Mouse (Mus musculus): Measurements from ENCODE around the gene Dop1b.
"Not testable (repeated sequence)": the region's sequence is repeated elsewhere in the genome, so short reads cannot be mapped to it uniquely, and the experiment has no call there.

Gene Dop1b

DNA sequence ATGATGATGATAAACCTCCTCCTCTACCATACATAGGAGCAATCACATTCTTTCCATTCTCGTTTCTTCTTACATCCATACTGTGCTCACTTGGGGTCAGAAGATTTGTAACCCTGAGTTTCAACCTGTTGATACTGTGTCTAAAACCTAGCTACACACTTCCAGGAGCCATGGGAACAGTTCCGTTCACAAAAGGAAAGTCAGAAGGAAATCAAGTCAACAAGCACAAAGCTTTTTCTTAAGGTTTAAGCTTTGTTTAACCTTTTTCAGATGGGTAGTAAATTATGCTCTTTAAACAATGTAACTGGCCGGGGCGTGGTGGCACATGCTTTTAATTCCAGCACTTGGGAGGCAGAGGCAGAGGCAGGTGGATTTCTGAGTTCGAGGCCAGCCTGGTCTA is 105.7 kb downstream of the Dop1b start:
- no peaks in the 10 kb centered on the region for H3K36me3 ChIP-seq (ENCODE audit: insufficient read depth, low read length)
- no peaks in the 10 kb centered on the region for H3K9me3 ChIP-seq (ENCODE audit: low read length)
- peak overlapping the region; percentile 30; the same call in 1 of the 2 replicates for H3K4me3 ChIP-seq (replicated peaks; ENCODE audit: low read length)
- no peaks in the 10 kb centered on the region for H3K27me3 ChIP-seq (ENCODE audit: insufficient read depth, low read length)
- no peak for TF ChIP-seq NANOG (IDR thresholded peaks at IDR 0.05; ENCODE audit: borderline replicate concordance, low read length)
- no peak for TF ChIP-seq POU5F1 (IDR thresholded peaks at IDR 0.05; ENCODE audit: borderline replicate concordance, low read length)
- no peak for TF ChIP-seq CTCF (conservative IDR thresholded peaks at IDR 0.05; ENCODE audit: low read length)
- H3K4me1 ChIP-seq (replicated peaks; ENCODE audit: low read depth, low read length), result peaks cover 72% of the 10 kb centered on the region

DNA sequence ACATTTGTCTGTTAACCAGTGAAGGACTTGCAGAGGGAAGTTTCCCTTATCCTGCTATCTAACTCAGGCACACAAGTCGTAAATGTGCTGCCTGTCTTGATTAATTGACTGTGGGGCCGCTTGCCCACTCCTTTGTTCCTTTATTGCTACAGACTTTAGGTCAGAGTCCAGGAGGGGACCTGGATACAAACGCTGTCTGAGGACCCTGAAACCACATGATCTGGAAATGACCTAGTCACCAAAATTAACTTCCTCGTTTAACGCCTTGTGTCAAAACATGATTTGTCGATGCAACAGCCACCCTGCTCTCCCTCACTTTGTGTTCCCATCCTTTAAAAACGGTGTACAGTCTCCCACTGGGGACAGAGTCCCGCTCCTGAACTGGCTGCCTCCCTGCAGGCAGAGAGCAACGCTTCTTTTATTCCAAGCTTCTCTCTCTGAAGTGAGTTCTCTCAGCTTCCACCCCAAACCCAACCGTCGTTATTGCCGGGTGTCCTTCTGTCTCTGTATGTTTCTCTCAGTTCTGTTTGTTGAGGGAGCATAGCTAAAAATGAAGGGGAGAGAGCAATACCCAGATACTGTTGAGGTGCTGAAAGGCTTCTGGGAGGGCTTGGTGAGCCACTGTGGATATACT is 107.1 kb downstream of the Dop1b start:
- no peaks in the 10 kb centered on the region for H3K27me3 ChIP-seq (ENCODE audit: insufficient read depth, low read length)
- peaks cover 12% of the 10 kb centered on the region for H3K9me3 ChIP-seq (ENCODE audit: low read length)
- TF ChIP-seq POU5F1 (IDR thresholded peaks at IDR 0.05; ENCODE audit: borderline replicate concordance, low read length), result no peak
- no peak for TF ChIP-seq NANOG (IDR thresholded peaks at IDR 0.05; ENCODE audit: borderline replicate concordance, low read length)
- no peak for TF ChIP-seq CTCF (conservative IDR thresholded peaks at IDR 0.05; ENCODE audit: low read length)
- peaks cover 7% of the 10 kb centered on the region; the same call in 1 of the 2 replicates for H3K36me3 ChIP-seq (ENCODE audit: insufficient read depth, low read length)
- no peak overlapping the region; the same call in 1 of the 2 replicates for H3K4me3 ChIP-seq (replicated peaks; ENCODE audit: low read length)
- peaks cover 83% of the 10 kb centered on the region for H3K4me1 ChIP-seq (replicated peaks; ENCODE audit: low read depth, low read length)

DNA sequence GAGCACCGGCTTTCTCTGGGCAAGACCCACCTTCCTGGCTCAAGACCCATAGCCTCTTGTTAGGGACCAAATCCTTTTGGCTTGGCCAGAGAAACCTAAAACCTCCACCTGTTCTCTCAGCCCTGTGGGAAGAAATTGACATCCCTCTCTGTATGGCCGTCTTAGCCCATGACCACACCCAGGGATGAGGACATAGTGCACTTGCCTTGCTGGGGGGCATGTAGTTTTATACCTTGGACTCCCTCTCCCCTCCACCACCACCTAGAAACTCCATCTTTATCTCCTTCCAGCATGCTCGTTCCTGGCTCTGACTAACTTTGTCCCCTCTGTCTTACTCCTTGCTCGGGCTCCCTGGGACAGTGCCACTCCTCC is 107.6 kb downstream of the Dop1b start:
- no peaks in the 10 kb centered on the region for H3K27me3 ChIP-seq (ENCODE audit: insufficient read depth, low read length)
- no peak overlapping the region; the same call in 1 of the 2 replicates for H3K4me3 ChIP-seq (replicated peaks; ENCODE audit: low read length)
- peaks cover 78% of the 10 kb centered on the region for H3K4me1 ChIP-seq (replicated peaks; ENCODE audit: low read depth, low read length)
- peaks cover 12% of the 10 kb centered on the region for H3K36me3 ChIP-seq (ENCODE audit: insufficient read depth, low read length)
- H3K9me3 ChIP-seq (ENCODE audit: low read length), result peaks cover 17% of the 10 kb centered on the region
- TF ChIP-seq CTCF (conservative IDR thresholded peaks at IDR 0.05; ENCODE audit: low read length) (no peak), POU5F1 (IDR thresholded peaks at IDR 0.05; ENCODE audit: borderline replicate concordance, low read length) (no peak), NANOG (IDR thresholded peaks at IDR 0.05; ENCODE audit: borderline replicate concordance, low read length) (no peak)

DNA sequence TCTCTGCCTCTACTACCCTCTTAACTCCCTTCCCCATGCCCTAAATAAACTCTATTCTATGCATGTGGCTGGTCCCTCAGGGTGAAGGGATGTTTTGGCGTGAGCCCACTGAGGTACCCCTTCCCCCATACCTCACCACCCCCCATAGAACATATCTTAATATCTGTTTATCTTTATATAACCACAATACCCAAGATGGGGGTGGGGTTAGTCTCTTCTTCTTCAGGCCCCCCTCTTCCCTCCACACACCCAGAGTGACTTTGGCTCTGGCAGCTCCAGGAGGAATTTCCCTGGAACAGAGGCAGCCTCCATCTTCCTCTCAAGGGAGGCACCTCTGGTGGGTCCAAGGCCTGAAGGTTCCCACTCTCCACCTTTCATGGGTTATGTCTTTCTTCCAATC is 108.3 kb downstream of the Dop1b start:
- Histone ChIP-seq H3K9me3 (ENCODE audit: low read length) (peaks cover 22% of the 10 kb centered on the region), H3K4me1 (replicated peaks; ENCODE audit: low read depth, low read length) (peaks cover 77% of the 10 kb centered on the region), H3K27me3 (ENCODE audit: insufficient read depth, low read length) (no peaks in the 10 kb centered on the region), H3K36me3 (ENCODE audit: insufficient read depth, low read length) (peaks cover 15% of the 10 kb centered on the region), H3K4me3 (replicated peaks; ENCODE audit: low read length) (no peak overlapping the region)
- no peak for TF ChIP-seq NANOG (IDR thresholded peaks at IDR 0.05; ENCODE audit: borderline replicate concordance, low read length)
- TF ChIP-seq POU5F1 (IDR thresholded peaks at IDR 0.05; ENCODE audit: borderline replicate concordance, low read length), result no peak
- TF ChIP-seq CTCF (conservative IDR thresholded peaks at IDR 0.05; ENCODE audit: low read length), result no peak

DNA sequence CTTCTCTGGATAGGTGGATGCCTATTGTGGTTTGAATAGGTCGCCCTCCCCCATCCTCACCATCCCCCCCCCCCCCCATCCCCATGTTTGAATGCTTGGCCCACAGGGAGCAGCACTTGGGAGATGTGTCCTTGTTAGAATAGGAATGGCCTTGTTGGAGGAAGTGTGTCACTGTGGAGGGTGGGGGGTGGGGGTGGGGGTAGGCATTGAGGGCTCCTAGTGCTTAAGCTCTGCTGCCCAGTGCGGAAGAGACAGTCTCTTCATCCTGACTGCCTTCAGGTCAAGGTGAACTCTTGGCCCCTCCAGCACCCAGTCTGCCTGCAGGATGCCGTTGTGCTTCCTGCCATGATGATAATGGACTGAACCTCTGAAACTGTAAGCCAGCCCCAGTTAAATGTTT is 110.0 kb downstream of the Dop1b start:
- H3K9me3 ChIP-seq (ENCODE audit: low read length), result peaks cover 22% of the 10 kb centered on the region
- H3K27me3 ChIP-seq (ENCODE audit: insufficient read depth, low read length), result no peaks in the 10 kb centered on the region
- TF ChIP-seq NANOG (IDR thresholded peaks at IDR 0.05; ENCODE audit: borderline replicate concordance, low read length), result no peak
- TF ChIP-seq CTCF (conservative IDR thresholded peaks at IDR 0.05; ENCODE audit: low read length), result no peak
- no peak for TF ChIP-seq POU5F1 (IDR thresholded peaks at IDR 0.05; ENCODE audit: borderline replicate concordance, low read length)
- peaks cover 18% of the 10 kb centered on the region for H3K36me3 ChIP-seq (ENCODE audit: insufficient read depth, low read length)
- H3K4me1 ChIP-seq (replicated peaks; ENCODE audit: low read depth, low read length), result peaks cover 70% of the 10 kb centered on the region
- H3K4me3 ChIP-seq (replicated peaks; ENCODE audit: low read length), result no peak overlapping the region

DNA sequence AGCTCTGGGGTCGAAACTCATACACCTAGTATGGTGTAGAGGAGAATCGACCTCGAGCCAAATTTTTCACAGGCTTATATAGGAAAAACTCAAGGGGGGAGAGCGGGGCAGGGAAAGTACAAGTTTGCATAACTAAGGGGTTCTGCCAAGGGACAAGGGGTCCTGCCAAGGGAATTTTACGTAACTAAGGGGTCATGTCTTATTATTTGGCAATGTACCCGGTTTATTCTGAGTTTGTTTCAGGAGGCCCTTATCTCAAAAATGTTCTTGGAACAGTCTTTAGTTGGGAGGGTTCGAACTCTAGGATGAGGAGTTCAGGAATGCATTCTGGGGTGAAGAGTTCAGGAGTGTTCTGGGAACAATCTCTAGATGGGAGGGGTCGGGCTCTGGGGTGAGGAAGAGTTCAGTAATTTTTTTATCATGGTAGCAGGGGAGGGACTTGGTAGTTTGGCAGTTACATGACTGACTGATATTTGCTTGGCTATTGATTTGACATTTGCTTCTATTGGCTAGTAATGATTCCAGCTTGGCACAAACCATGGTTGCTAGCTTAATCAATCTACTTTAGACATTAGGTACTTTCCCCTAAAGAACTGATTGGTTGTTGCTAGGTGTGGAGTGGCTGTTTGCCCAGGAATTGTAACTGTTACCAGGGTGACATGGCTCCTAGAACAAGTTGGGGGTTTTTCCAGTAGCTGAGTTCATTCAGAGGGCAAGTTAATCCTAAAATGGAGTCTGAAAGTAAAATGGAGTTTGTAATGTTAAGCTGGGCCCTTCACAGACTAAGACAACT is 110.9 kb downstream of the Dop1b start:
- Histone ChIP-seq H3K9me3 (ENCODE audit: low read length) (peaks cover 23% of the 10 kb centered on the region), H3K4me1 (replicated peaks; ENCODE audit: low read depth, low read length) (peaks cover 70% of the 10 kb centered on the region)
- not testable (repeated sequence) for H3K4me3 ChIP-seq (replicated peaks; ENCODE audit: low read length)

DNA sequence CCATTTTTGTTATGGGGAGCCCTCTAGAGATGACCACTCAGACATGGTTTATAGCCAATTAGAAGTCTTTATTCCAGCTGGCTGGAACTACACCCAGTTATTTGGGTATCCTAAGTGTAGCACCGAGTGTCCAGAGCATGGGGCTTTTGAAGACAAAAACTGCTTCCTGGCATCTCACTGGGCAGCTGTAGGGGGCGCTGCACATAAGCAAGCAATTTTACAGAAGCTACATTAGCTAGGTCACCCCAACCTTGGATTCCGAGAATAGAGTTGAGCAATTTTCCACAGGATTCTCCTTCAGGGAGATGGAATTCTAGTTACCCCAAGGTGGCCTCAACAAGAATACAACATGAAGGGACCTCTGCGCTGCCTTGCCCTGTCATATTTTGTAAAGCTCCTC is 113.1 kb downstream of the Dop1b start:
- no peak for TF ChIP-seq NANOG (IDR thresholded peaks at IDR 0.05; ENCODE audit: borderline replicate concordance, low read length)
- peak; percentile 68 for TF ChIP-seq CTCF (conservative IDR thresholded peaks at IDR 0.05; ENCODE audit: low read length)
- no peak for TF ChIP-seq POU5F1 (IDR thresholded peaks at IDR 0.05; ENCODE audit: borderline replicate concordance, low read length)

More for the DNA sequence above, 110.9 kb downstream of the Dop1b start:
- not testable (repeated sequence) for H3K27me3 ChIP-seq (ENCODE audit: insufficient read depth, low read length)
- H3K36me3 ChIP-seq (ENCODE audit: insufficient read depth, low read length), result peaks cover 18% of the 10 kb centered on the region

DNA sequence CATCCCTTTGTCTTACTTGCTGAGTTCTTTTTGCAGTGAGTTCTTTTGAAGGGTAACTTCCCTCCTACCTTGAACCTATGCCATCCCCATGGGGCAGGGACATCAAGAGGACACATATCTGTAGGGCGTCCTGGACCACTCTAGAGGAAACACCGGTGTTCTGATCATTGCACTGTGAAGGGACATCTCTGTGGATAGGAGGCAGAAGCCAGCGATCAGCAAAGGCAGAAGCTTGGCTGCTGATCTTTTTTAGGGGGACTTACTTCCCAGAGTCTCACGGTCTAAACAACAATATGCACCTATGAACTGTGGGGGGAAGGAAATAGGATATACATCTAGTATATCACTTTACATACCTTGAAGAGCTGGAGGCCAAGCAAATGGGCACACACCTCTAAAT is 113.8 kb downstream of the Dop1b start:
- no peaks in the 10 kb centered on the region for H3K27me3 ChIP-seq (ENCODE audit: insufficient read depth, low read length)
- H3K36me3 ChIP-seq (ENCODE audit: insufficient read depth, low read length), result peaks cover 24% of the 10 kb centered on the region
- TF ChIP-seq POU5F1 (IDR thresholded peaks at IDR 0.05; ENCODE audit: borderline replicate concordance, low read length) (no peak), CTCF (conservative IDR thresholded peaks at IDR 0.05; ENCODE audit: low read length) (peak; percentile 6; the same call in 1 of the 2 replicates), NANOG (IDR thresholded peaks at IDR 0.05; ENCODE audit: borderline replicate concordance, low read length) (no peak)
- H3K4me3 ChIP-seq (replicated peaks; ENCODE audit: low read length), result peak overlapping the region; percentile 80
- peaks cover 58% of the 10 kb centered on the region for H3K4me1 ChIP-seq (replicated peaks; ENCODE audit: low read depth, low read length)
- H3K9me3 ChIP-seq (ENCODE audit: low read length), result peaks cover 37% of the 10 kb centered on the region

More for the DNA sequence above, 113.1 kb downstream of the Dop1b start:
- Histone ChIP-seq H3K4me3 (replicated peaks; ENCODE audit: low read length) (0 out of 2 replicates have a peak overlapping the region, but pooled peaks have one; percentile 11), H3K36me3 (ENCODE audit: insufficient read depth, low read length) (peaks cover 24% of the 10 kb centered on the region), H3K27me3 (ENCODE audit: insufficient read depth, low read length) (no peaks in the 10 kb centered on the region), H3K4me1 (replicated peaks; ENCODE audit: low read depth, low read length) (peaks cover 62% of the 10 kb centered on the region), H3K9me3 (ENCODE audit: low read length) (peaks cover 37% of the 10 kb centered on the region)

Measured in E14TG2a.4 (cell line).